26 mouse cellular contexts compared by ENCODE assay signal in genomic region chr13:17700090-17700715, GRCm38 (mm10).
"Had no signal": no experiment of that assay in that cellular context is flagged by ENCODE, and none has a peak within 500 bp of the region (broad histone marks: within the 10 kb centered on the region; RNA-seq: fewer than 3 reads in every experiment).

No protein-coding gene starts in this region.

- H3K9me3 ChIP-seq: heart, embryonic 13.5 days; heart, embryonic 15.5 days; hindbrain, embryonic 13.5 days; hindbrain, embryonic 15.5 days; kidney, embryonic 15.5 days; limb, embryonic 13.5 days; limb, embryonic 15.5 days; liver, embryonic 12.5 days had no signal

- H3K27me3 ChIP-seq: heart, embryonic 13.5 days; heart, embryonic 15.5 days; hindbrain, embryonic 13.5 days; hindbrain, embryonic 15.5 days; kidney, embryonic 15.5 days; limb, embryonic 13.5 days; limb, embryonic 15.5 days; liver, embryonic 12.5 days had no signal

- H3K27ac ChIP-seq: heart, adult 2 months; heart, embryonic 13.5 days; heart, embryonic 15.5 days; hindbrain, embryonic 13.5 days; hindbrain, embryonic 15.5 days; hindbrain, postnatal 0 days; kidney, embryonic 15.5 days; kidney, postnatal 0 days; limb, embryonic 13.5 days; limb, embryonic 15.5 days; liver, embryonic 12.5 days; liver, embryonic 14.5 days had no signal

- ATAC-seq: hindbrain, postnatal 0 days; intestine, embryonic 16.5 days; liver, embryonic 12.5 days had no signal

- DNase-seq: gastrocnemius, postnatal 25 days; heart, adult 2 months; heart, postnatal 14 days; heart, postnatal 36 days; kidney, adult 11 months; kidney, adult 2 months; kidney, adult 9 months; kidney, postnatal 14 days; kidney, postnatal 36 days; layer of hippocampus, adult 9-11 months; layer of hippocampus, postnatal 36 days; left cerebral cortex, postnatal 4 days; lung, adult 18-20 months had no signal

- H3K36me3 ChIP-seq: heart, embryonic 15.5 days; hindbrain, embryonic 13.5 days; hindbrain, embryonic 15.5 days; limb, embryonic 15.5 days had no signal

- H3K4me3 ChIP-seq: heart, adult 2 months; heart, embryonic 13.5 days; heart, embryonic 15.5 days; hindbrain, embryonic 13.5 days; hindbrain, embryonic 15.5 days; kidney, embryonic 15.5 days; limb, embryonic 13.5 days; limb, embryonic 15.5 days; liver, embryonic 12.5 days had no signal

- H3K4me1 ChIP-seq: limb, embryonic 15.5 days had no signal

- H3K9ac ChIP-seq: heart, embryonic 13.5 days; heart, embryonic 15.5 days; hindbrain, embryonic 13.5 days; hindbrain, embryonic 15.5 days; kidney, embryonic 15.5 days; limb, embryonic 13.5 days; limb, embryonic 15.5 days; liver, embryonic 12.5 days; liver, embryonic 14.5 days had no signal

- H3K4me2 ChIP-seq: heart, embryonic 11.5 days; heart, embryonic 13.5 days; heart, embryonic 15.5 days; hindbrain, embryonic 13.5 days; hindbrain, embryonic 15.5 days; kidney, embryonic 15.5 days; limb, embryonic 13.5 days; limb, embryonic 15.5 days; liver, embryonic 12.5 days had no signal
